Mouse (Mus musculus) liver, adult 2 months (tissue): ENCODE results near the gene Tmigd3. TPM values are rescaled to one million over a fixed set of nuclear protein-coding genes. Genes with fewer than 3 reads are reported as not detected.

Experiments used
- DNase-seq: peaks from one replicate; pipeline ENCODE4 v3.0.0-alpha.2; 2011; ENCODE audit warnings: low read depth, low spot score; ENCODE audit errors: extremely low read depth
- H3K27ac ChIP-seq: fragments of 200-500 bp; replicated peaks from 2 replicates; pipeline ENCODE4 v1.5.1; 2012; ENCODE audit warnings: low read depth, mild to moderate bottlenecking, control low read depth, inconsistent platforms, low read length; ENCODE audit not compliant: insufficient read depth
- H3K27me3 ChIP-seq: fragments of 200-500 bp; 2 replicates; pipeline ENCODE4 v1.6.1; 2012; ENCODE audit warnings: mild to moderate bottlenecking, moderate library complexity, low read length, inconsistent platforms; ENCODE audit not compliant: control insufficient read depth, insufficient read depth
- H3K36me3 ChIP-seq: fragments of 200-500 bp; 2 replicates; pipeline ENCODE4 v1.6.1; 2012; ENCODE audit warnings: low read length, inconsistent platforms; ENCODE audit not compliant: control insufficient read depth, insufficient read depth
- H3K4me1 ChIP-seq: fragments of 200-500 bp; 2 replicates; pipeline ENCODE4 v1.6.1; 2011; ENCODE audit warnings: low read length; ENCODE audit not compliant: control insufficient read depth, insufficient read depth
- H3K4me3 ChIP-seq: fragments of 200-500 bp; 2 replicates; pipeline ENCODE4 v1.5.1; 2011; ENCODE audit warnings: low read depth, mild to moderate bottlenecking, control low read depth, low read length, moderate library complexity; ENCODE audit not compliant: insufficient read depth
- H3K79me2 ChIP-seq: fragments of 200-500 bp; 2 replicates; pipeline ENCODE4 v1.6.1; 2012; ENCODE audit warnings: inconsistent platforms, mild to moderate bottlenecking, low read length, moderate library complexity; ENCODE audit not compliant: control insufficient read depth, insufficient read depth
- H3K9ac ChIP-seq: fragments of 200-500 bp; 2 replicates; pipeline ENCODE4 v1.6.1; 2012; ENCODE audit warnings: low read depth, mild to moderate bottlenecking, control low read depth, inconsistent platforms, low read length
- CTCF ChIP-seq: fragments of 200-500 bp; IDR thresholded peaks from 2 replicates; pipeline ENCODE4 v1.5.1; 2011; ENCODE audit warnings: low read depth, low read length, control low read depth
- POLR2A ChIP-seq: fragments of 200-500 bp; IDR thresholded peaks from 2 replicates; pipeline ENCODE4 v1.6.1; 2011; ENCODE audit warnings: low read length, control low read depth; ENCODE audit not compliant: insufficient read depth; ENCODE audit errors: extremely low read depth
- WGBS: fragments of 180-500 bp; shearing (Covaris S2); methylation state at CpG from one replicate; pipeline ENCODE4 v1.1.7; 2018; 5-methylcytosine and 5-hydroxymethylcytosine counted together
- polyA plus RNA-seq: library from polyadenylated mRNA; depleted of rRNA; stranded (reverse); fragments of >200 nt; gene quantifications from 2 replicates; pipeline ENCODE4 v1.2.3, GENCODE M21; 2012
- total RNA-seq: library from RNA; depleted of rRNA; stranded (reverse); fragments of >200 nt; gene quantifications from 2 replicates; pipeline ENCODE4 v1.2.3, GENCODE M21; 2014

The Tmigd3 gene
- total and polyA plus RNA-seq, 2 experiments: 0.12 TPM; not detected in 1

GRCm38 (mm10) chr3:105853781-105854180, 16.9 kb upstream of the Tmigd3 start:
- Histone ChIP-seq H3K9ac (no peak overlapping the region), H3K4me1 (no peaks in the 10 kb centered on the region; the same call in 1 of the 2 replicates), H3K27me3 (no peaks in the 10 kb centered on the region), H3K36me3 (no peaks in the 10 kb centered on the region), H3K27ac (no peak overlapping the region), H3K4me3 (no peak overlapping the region), H3K79me2 (no peaks in the 10 kb centered on the region)
- no peak for DNase-seq
- TF ChIP-seq POLR2A: no peak
- no peak for TF ChIP-seq CTCF
- WGBS: 88% methylated on average over 8 of the region's 8 CpGs

GRCm38 (mm10) chr3:105854786-105855185, 15.9 kb upstream of the Tmigd3 start:
- no peak for DNase-seq
- TF ChIP-seq POLR2A: no peak
- TF ChIP-seq CTCF: no peak
- WGBS: 99% methylated on average over 4 of the region's 4 CpGs
- no peak overlapping the region for H3K27ac ChIP-seq
- H3K4me1 ChIP-seq: no peaks in the 10 kb centered on the region; the same call in 1 of the 2 replicates
- H3K79me2 ChIP-seq: no peaks in the 10 kb centered on the region
- no peak overlapping the region for H3K9ac ChIP-seq
- H3K36me3 ChIP-seq: no peaks in the 10 kb centered on the region
- no peak overlapping the region for H3K4me3 ChIP-seq
- H3K27me3 ChIP-seq: no peaks in the 10 kb centered on the region

- no peak overlapping the region for H3K27ac ChIP-seq
- H3K9ac ChIP-seq: no peak overlapping the region
- no peak for DNase-seq
- TF ChIP-seq CTCF (no peak), POLR2A (no peak)
- 83% methylated on average over 5 of the region's 5 CpGs for WGBS
- H3K4me3 ChIP-seq: no peak overlapping the region
- no peaks in the 10 kb centered on the region for H3K36me3 ChIP-seq
- H3K79me2 ChIP-seq: no peaks in the 10 kb centered on the region
- H3K4me1 ChIP-seq: no peaks in the 10 kb centered on the region; the same call in 1 of the 2 replicates
- no peaks in the 10 kb centered on the region for H3K27me3 ChIP-seq
Observed at GRCm38 (mm10) chr3:105857513-105857912, 13.2 kb upstream of the Tmigd3 start.

- TF ChIP-seq CTCF: no peak
- TF ChIP-seq POLR2A: no peak
- Histone ChIP-seq H3K27ac (no peak overlapping the region), H3K9ac (no peak overlapping the region), H3K4me3 (no peak overlapping the region), H3K27me3 (no peaks in the 10 kb centered on the region), H3K4me1 (no peaks in the 10 kb centered on the region), H3K79me2 (no peaks in the 10 kb centered on the region), H3K36me3 (no peaks in the 10 kb centered on the region)
- no peak for DNase-seq
- 67% methylated on average over 7 of the region's 7 CpGs for WGBS
Observed at GRCm38 (mm10) chr3:105861747-105862366, 8.8 kb upstream of the Tmigd3 start.

- peaks cover 7% of the 10 kb centered on the region for H3K4me1 ChIP-seq
- H3K9ac ChIP-seq: no peak overlapping the region
- no peak overlapping the region for H3K4me3 ChIP-seq
- WGBS: 76% methylated on average over 1 of the region's 1 CpGs
- H3K27ac ChIP-seq: no peak overlapping the region
- no peaks in the 10 kb centered on the region for H3K79me2 ChIP-seq
- no peak for DNase-seq
- H3K36me3 ChIP-seq: no peaks in the 10 kb centered on the region
- TF ChIP-seq POLR2A (no peak), CTCF (no peak)
- no peaks in the 10 kb centered on the region for H3K27me3 ChIP-seq
Observed at GRCm38 (mm10) chr3:105864123-105864522, 6.6 kb upstream of the Tmigd3 start.

GRCm38 (mm10) chr3:105865122-105865521, 5.6 kb upstream of the Tmigd3 start:
- Histone ChIP-seq H3K4me3 (no peak overlapping the region), H3K27ac (no peak overlapping the region), H3K79me2 (no peaks in the 10 kb centered on the region), H3K4me1 (peaks cover 7% of the 10 kb centered on the region), H3K27me3 (no peaks in the 10 kb centered on the region), H3K36me3 (no peaks in the 10 kb centered on the region), H3K9ac (no peak overlapping the region)
- 87% methylated on average over 9 of the region's 9 CpGs for WGBS
- TF ChIP-seq POLR2A: no peak
- no peak for TF ChIP-seq CTCF
- DNase-seq: no peak
